Mouse (Mus musculus) ovary, postnatal 36 days (tissue): ENCODE measurements around the gene Eea1.

Source experiments
- DNase-seq: peaks from one replicate; pipeline ENCODE4 v3.0.0; 2022; ENCODE audit warnings: low spot score, mixed read lengths

Eea1 gene

GRCm38 (mm10) chr10:95949410-95949809, 9.0 kb downstream of the Eea1 start:
- no peak for DNase-seq

GRCm38 (mm10) chr10:95950194-95950593, 9.7 kb downstream of the Eea1 start:
- no peak for DNase-seq

GRCm38 (mm10) chr10:95950797-95951196, 10.3 kb downstream of the Eea1 start:
- DNase-seq: no peak

- no peak for DNase-seq
These were observed 10.9 kb downstream of the Eea1 start for GRCm38 (mm10) chr10:95951346-95951745.

- DNase-seq: no peak
These were observed 16.2 kb downstream of the Eea1 start for GRCm38 (mm10) chr10:95956629-95957028.

- no peak for DNase-seq
These were observed 17.1 kb downstream of the Eea1 start for GRCm38 (mm10) chr10:95957574-95957973.

DNA sequence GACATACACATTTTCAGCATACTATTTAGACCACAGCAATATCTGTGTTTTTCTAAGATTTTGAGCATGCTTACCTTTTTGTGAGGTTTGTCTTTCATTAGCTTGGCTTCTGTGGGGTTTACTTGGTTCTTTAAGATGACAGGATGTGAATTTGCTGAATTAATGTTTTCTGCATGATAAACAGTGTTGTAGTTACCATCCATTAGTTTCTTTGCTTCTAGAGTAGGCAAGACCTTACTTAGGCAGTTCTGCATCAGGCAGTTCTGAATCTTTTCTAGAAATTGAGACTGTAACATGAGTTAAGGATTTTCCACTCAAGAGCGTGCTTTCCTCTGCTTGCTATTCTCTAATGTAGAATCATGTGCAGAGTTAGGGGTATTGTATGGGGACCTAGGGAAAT, 24.2 kb downstream of the Eea1 start:
- DNase-seq: no peak

- DNase-seq: no peak
These were observed 29.2 kb downstream of the Eea1 start for GRCm38 (mm10) chr10:95969694-95970093.

GRCm38 (mm10) chr10:95970744-95971212, 30.3 kb downstream of the Eea1 start:
- no peak for DNase-seq

DNA sequence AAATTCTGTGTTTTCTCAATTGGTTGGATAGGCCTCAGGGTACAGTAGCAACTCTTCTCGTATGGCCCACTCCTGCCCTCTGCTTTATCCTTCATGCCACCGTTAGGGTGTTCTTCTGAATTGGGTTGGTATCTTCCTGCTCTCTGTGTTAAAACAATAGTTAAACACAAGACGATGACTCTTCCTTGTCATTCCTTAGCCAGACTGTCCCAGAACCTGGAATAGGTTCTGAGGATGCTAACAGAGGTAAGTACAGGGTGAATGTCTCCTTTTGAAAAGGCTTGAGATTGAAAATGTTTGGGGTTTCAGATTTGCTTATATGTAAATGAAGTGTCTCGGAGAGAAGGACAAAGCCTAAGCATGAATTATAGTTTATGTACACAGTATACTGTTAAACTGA, 30.9 kb downstream of the Eea1 start:
- no peak for DNase-seq

DNA sequence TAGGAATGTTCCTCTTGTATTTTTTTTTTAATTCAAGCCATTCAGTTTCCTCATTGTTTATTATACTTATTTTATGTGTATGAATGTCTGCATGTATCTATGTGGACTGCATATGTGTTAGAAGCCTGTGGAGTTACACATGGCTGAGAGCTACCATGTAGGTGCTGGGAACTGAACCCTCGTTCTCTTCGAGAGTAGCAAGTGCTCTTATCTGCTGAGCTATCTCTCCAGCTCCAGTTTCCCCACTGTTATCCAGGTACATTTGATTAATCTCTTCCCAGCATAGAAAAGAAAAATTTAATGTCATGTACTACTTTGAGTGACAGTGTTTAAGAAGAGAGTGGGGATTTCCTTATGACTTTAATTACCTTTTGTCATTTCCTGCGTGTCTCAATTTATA, 31.5 kb downstream of the Eea1 start:
- DNase-seq: no peak

DNA sequence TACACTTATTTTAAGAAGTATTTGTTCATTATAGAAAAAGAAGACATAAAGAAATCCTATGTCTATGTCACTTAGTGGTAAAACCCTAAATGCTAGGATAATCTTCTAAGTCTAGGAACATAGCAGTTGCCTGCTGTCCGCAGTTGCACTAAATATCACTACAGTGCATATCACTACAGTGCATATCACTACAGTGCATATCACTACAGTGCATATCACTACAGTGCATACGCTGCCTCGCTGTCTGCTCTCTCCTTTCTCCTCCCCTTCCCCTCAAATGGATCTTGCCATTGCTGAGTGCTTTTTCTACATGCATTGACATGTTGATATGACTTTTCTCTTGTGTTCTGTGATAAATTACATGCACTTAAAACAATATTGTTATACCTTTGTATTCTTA, 34.0 kb downstream of the Eea1 start:
- no peak for DNase-seq

- no peak for DNase-seq
These were observed 36.3 kb downstream of the Eea1 start for GRCm38 (mm10) chr10:95976798-95977197.

DNA sequence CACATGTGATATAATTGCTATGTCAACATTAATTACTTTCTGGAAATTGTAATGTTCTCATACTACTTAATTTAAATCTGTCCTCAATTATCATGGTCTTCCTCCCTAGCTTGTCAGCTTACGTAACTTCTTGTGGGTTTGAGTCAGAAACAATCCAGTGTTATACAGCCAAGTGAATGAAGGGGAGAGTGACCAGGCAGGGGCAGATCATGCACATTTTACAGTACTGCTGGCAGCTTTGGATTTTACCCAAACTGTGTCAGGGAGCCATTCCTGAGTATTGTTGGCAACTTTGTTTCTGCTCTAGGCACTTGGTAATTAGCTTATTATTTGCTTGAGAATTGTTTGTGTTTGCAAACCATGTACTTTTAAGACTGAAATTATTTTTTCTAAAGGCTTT, 49.3 kb downstream of the Eea1 start:
- DNase-seq: no peak

DNA sequence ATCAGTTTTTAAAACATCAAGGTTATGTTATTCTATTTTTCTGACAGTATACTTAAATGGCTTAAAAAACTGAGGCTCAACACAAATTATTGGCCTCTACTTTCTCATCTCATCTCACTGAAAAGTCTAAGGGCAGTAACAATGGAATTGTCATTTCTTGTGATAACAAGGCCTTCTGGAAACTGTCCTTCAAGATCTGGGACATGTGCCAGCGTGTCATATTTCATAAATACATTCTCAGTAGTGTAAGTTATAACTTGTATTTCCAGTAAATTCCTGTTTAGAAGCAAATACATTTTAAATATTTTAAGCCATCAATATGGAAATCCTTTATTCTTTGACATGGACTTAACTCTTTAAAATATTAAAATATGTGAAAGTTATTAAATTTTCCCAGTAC, 50.7 kb downstream of the Eea1 start:
- no peak for DNase-seq

DNA sequence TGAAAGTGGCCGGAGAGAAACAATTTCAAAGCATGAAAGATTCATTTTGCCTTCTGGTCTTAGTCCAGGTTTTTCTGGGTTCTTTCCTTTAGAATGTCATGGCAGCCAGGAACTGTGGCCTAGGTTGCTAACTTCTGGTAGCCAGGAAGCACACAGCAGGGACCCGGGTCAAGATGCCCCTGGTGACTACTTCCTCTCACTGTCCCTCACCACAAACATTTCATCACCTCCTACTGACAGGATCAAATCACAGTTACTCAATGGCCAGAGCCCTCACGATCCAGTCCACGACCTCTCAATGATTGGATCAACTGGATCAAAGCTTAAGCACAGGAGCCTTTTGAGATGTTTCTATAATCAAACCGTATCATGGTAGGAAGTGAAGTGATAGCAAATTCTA, 60.5 kb downstream of the Eea1 start:
- no peak for DNase-seq

- no peak for DNase-seq
These were observed 75.3 kb downstream of the Eea1 start for GRCm38 (mm10) chr10:96015738-96016137.

GRCm38 (mm10) chr10:96017418-96017817, 77.0 kb downstream of the Eea1 start:
- DNase-seq: no peak

DNA sequence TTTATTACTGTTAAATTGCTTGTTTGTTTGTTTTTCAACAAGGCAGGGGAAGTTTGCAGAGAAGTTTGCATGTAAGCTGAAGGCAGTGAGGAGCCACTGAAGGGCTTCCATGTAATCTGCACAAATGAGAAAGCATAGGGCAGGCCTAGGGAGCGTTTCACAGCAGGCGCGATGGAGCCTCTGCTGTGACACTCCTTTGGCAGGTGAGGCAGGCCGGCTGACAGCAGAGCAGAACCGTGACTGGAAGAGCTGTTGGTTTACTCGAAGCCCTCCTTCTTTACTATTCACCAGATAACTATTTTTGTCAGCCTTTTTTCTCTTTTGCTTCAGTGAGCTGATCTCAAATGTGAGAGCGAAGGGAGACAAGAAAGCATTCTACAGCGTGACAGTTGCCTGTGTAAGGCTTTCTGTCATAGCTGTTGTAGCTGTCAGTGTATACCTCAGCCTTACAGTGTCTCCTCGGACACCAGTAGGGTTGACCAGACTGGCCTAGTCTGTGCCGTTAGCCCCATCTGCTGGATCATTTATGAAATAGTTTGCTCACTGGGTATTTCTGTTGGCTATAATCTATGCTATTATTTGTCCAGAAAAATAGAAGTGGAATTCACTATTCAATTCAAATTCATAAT, 93.0 kb downstream of the Eea1 start:
- no peak for DNase-seq

DNA sequence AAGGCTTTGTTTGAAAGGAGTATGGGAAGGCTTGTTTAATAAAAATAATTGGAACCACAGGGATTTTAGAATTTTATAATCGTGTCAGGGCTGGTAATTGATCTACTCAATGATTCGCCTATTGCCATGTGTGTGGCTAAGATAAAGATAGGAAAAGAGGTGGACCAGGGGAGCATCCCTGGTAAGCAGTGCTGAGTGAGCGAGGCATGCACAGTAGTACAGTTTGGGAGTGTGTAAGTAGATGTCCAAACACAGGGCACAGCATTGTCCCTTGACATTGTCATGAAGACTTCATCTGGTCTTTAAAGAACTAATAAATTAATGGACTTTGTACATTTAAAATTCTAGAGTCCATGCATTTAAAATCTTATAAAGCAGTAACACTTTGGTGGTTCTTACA, 93.7 kb downstream of the Eea1 start:
- DNase-seq: no peak

GRCm38 (mm10) chr10:96035951-96036350, 95.5 kb downstream of the Eea1 start:
- DNase-seq: no peak

GRCm38 (mm10) chr10:96044216-96044615, 103.8 kb downstream of the Eea1 start:
- DNase-seq: no peak

GRCm38 (mm10) chr10:96047960-96048536, 107.6 kb downstream of the Eea1 start:
- DNase-seq: no peak

GRCm38 (mm10) chr10:96048550-96048949, 108.1 kb downstream of the Eea1 start:
- no peak for DNase-seq
